Mouse (Mus musculus): ENCODE data around the gene Myo16. TPM values are rescaled to one million over a fixed set of nuclear protein-coding genes. Genes with fewer than 3 reads are reported as not detected.
A peak's percentile ranks its signal among the peaks of the same experiment; 100 is the strongest.

The Myo16 gene
- 0.50 and 0.64 TPM in 2 replicates for polyA plus RNA-seq (2016; fragmentation: Nextera tagmentation; extraction: Ambion mirVana)

GRCm38 (mm10) chr8:10153611-10154438, at the start of gene Myo16:
Gene Myo16 (plus strand): TSS chr8:10153911.
- H3K27ac ChIP-seq = peak within 1 kb of the TSS; percentile 86
- H3K4me1 ChIP-seq = peaks cover 15% of the 10 kb centered on the region
- H3K9me3 ChIP-seq = no peaks in the 10 kb centered on the region
- no peaks in the 10 kb centered on the region for H3K36me3 ChIP-seq (replicated peaks)
- H3K27me3 ChIP-seq (ENCODE audit: poor library complexity, severe bottlenecking) = peaks cover 38% of the 10 kb centered on the region
- under 1% methylated on average over 61 of the region's 61 CpGs for WGBS
- H3K4me3 ChIP-seq = peak within 1 kb of the TSS; percentile 81
- peak; percentile 53 for DNase-seq (ENCODE audit: extremely low spot score, low spot score)

- 86% methylated on average over 8 of the region's 8 CpGs for WGBS
- no peak overlapping the region for H3K27ac ChIP-seq
- no peak for DNase-seq (ENCODE audit: extremely low spot score, low spot score)
- no peak overlapping the region for H3K4me3 ChIP-seq
- 0 out of 2 replicates have a peak, but pooled peaks cover 1% of the 10 kb centered on the region for H3K4me1 ChIP-seq
- no peaks in the 10 kb centered on the region for H3K36me3 ChIP-seq (replicated peaks)
- no peaks in the 10 kb centered on the region for H3K9me3 ChIP-seq
- no peaks in the 10 kb centered on the region for H3K27me3 ChIP-seq (ENCODE audit: poor library complexity, severe bottlenecking)
Measured at GRCm38 (mm10) chr8:10108516-10109271, 45.0 kb upstream of the Myo16 start.

GRCm38 (mm10) chr8:10122749-10123148, 31.0 kb upstream of the Myo16 start:
- WGBS = 86% methylated on average over 5 of the region's 5 CpGs
- Histone ChIP-seq H3K4me3 (no peak overlapping the region), H3K36me3 (replicated peaks) (no peaks in the 10 kb centered on the region), H3K27ac (no peak overlapping the region), H3K27me3 (ENCODE audit: poor library complexity, severe bottlenecking) (no peaks in the 10 kb centered on the region), H3K9me3 (no peaks in the 10 kb centered on the region), H3K4me1 (no peaks in the 10 kb centered on the region)
- DNase-seq (ENCODE audit: extremely low spot score, low spot score) = no peak

GRCm38 (mm10) chr8:10123412-10123811, 30.3 kb upstream of the Myo16 start:
- H3K9me3 ChIP-seq = no peaks in the 10 kb centered on the region
- no peaks in the 10 kb centered on the region for H3K4me1 ChIP-seq
- no peak overlapping the region for H3K27ac ChIP-seq
- 92% methylated on average over 2 of the region's 2 CpGs for WGBS
- no peaks in the 10 kb centered on the region for H3K27me3 ChIP-seq (ENCODE audit: poor library complexity, severe bottlenecking)
- no peak overlapping the region for H3K4me3 ChIP-seq
- H3K36me3 ChIP-seq (replicated peaks) = no peaks in the 10 kb centered on the region
- no peak for DNase-seq (ENCODE audit: extremely low spot score, low spot score)

GRCm38 (mm10) chr8:10125684-10126083, 28.0 kb upstream of the Myo16 start:
- 80% methylated on average over 4 of the region's 4 CpGs for WGBS
- Histone ChIP-seq H3K4me3 (no peak overlapping the region), H3K9me3 (no peaks in the 10 kb centered on the region), H3K4me1 (peaks cover 5% of the 10 kb centered on the region), H3K27ac (no peak overlapping the region), H3K36me3 (replicated peaks) (no peaks in the 10 kb centered on the region), H3K27me3 (ENCODE audit: poor library complexity, severe bottlenecking) (no peaks in the 10 kb centered on the region)
- DNase-seq (ENCODE audit: extremely low spot score, low spot score) = no peak

- H3K36me3 ChIP-seq (replicated peaks) = no peaks in the 10 kb centered on the region
- no peaks in the 10 kb centered on the region for H3K27me3 ChIP-seq (ENCODE audit: poor library complexity, severe bottlenecking)
- no peak for DNase-seq (ENCODE audit: extremely low spot score, low spot score)
- WGBS = 78% methylated on average over 15 of the region's 15 CpGs
- H3K27ac ChIP-seq = no peak overlapping the region
- peaks cover 11% of the 10 kb centered on the region for H3K4me1 ChIP-seq
- no peaks in the 10 kb centered on the region for H3K9me3 ChIP-seq
- no peak overlapping the region for H3K4me3 ChIP-seq
Measured at GRCm38 (mm10) chr8:10130513-10131414, 22.9 kb upstream of the Myo16 start.

GRCm38 (mm10) chr8:10139536-10139935, 14.2 kb upstream of the Myo16 start:
- Histone ChIP-seq H3K36me3 (replicated peaks) (no peaks in the 10 kb centered on the region), H3K4me1 (peaks cover 11% of the 10 kb centered on the region), H3K27me3 (ENCODE audit: poor library complexity, severe bottlenecking) (no peaks in the 10 kb centered on the region), H3K27ac (no peak overlapping the region), H3K4me3 (no peak overlapping the region), H3K9me3 (no peaks in the 10 kb centered on the region)
- no peak for DNase-seq (ENCODE audit: extremely low spot score, low spot score)
- WGBS = 33% methylated on average over 8 of the region's 8 CpGs

GRCm38 (mm10) chr8:10143961-10144360, 9.8 kb upstream of the Myo16 start:
- no peak overlapping the region for H3K27ac ChIP-seq
- no peaks in the 10 kb centered on the region for H3K9me3 ChIP-seq
- WGBS = 88% methylated on average over 10 of the region's 10 CpGs
- no peaks in the 10 kb centered on the region for H3K36me3 ChIP-seq (replicated peaks)
- H3K4me1 ChIP-seq = peaks cover 11% of the 10 kb centered on the region
- DNase-seq (ENCODE audit: extremely low spot score, low spot score) = no peak
- no peaks in the 10 kb centered on the region for H3K27me3 ChIP-seq (ENCODE audit: poor library complexity, severe bottlenecking)
- H3K4me3 ChIP-seq = no peak overlapping the region

- Histone ChIP-seq H3K9me3 (no peaks in the 10 kb centered on the region), H3K4me3 (no peak overlapping the region), H3K27me3 (ENCODE audit: poor library complexity, severe bottlenecking) (peaks cover 38% of the 10 kb centered on the region), H3K4me1 (peaks cover 15% of the 10 kb centered on the region), H3K36me3 (replicated peaks) (no peaks in the 10 kb centered on the region), H3K27ac (no peak overlapping the region)
- WGBS = 93% methylated on average over 6 of the region's 6 CpGs
- DNase-seq (ENCODE audit: extremely low spot score, low spot score) = no peak
Measured at GRCm38 (mm10) chr8:10151692-10152247, 1.9 kb upstream of the Myo16 start.

GRCm38 (mm10) chr8:10154439-10154745, 681 bp downstream of the Myo16 start:
- Histone ChIP-seq H3K27ac (peak overlapping the region; percentile 86; the same call in 1 of the 2 replicates), H3K36me3 (replicated peaks) (no peaks in the 10 kb centered on the region), H3K27me3 (ENCODE audit: poor library complexity, severe bottlenecking) (peaks cover 38% of the 10 kb centered on the region), H3K4me3 (peak overlapping the region; percentile 81), H3K9me3 (no peaks in the 10 kb centered on the region), H3K4me1 (peaks cover 15% of the 10 kb centered on the region)
- peak; percentile 16 for DNase-seq (ENCODE audit: extremely low spot score, low spot score)
- WGBS = 16% methylated on average over 4 of the region's 4 CpGs

- no peak overlapping the region for H3K27ac ChIP-seq
- no peak for DNase-seq (ENCODE audit: extremely low spot score, low spot score)
- peak overlapping the region; percentile 81; the same call in 1 of the 2 replicates for H3K4me3 ChIP-seq
- 96% methylated on average over 16 of the region's 16 CpGs for WGBS
- H3K36me3 ChIP-seq (replicated peaks) = no peaks in the 10 kb centered on the region
- H3K4me1 ChIP-seq = peaks cover 15% of the 10 kb centered on the region
- H3K9me3 ChIP-seq = no peaks in the 10 kb centered on the region
- peaks cover 38% of the 10 kb centered on the region for H3K27me3 ChIP-seq (ENCODE audit: poor library complexity, severe bottlenecking)
Measured at GRCm38 (mm10) chr8:10155075-10155474, 1.4 kb downstream of the Myo16 start.

- no peak overlapping the region for H3K4me3 ChIP-seq
- WGBS = 79% methylated on average over 3 of the region's 3 CpGs
- H3K27ac ChIP-seq = no peak overlapping the region
- DNase-seq (ENCODE audit: extremely low spot score, low spot score) = no peak
- H3K27me3 ChIP-seq (ENCODE audit: poor library complexity, severe bottlenecking) = no peaks in the 10 kb centered on the region
- no peaks in the 10 kb centered on the region for H3K4me1 ChIP-seq
- H3K9me3 ChIP-seq = no peaks in the 10 kb centered on the region
- H3K36me3 ChIP-seq (replicated peaks) = no peaks in the 10 kb centered on the region
Measured at GRCm38 (mm10) chr8:10161106-10161505, 7.4 kb downstream of the Myo16 start.
